Mouse (Mus musculus): Measurements from ENCODE around the gene Slc4a5.

DNA sequence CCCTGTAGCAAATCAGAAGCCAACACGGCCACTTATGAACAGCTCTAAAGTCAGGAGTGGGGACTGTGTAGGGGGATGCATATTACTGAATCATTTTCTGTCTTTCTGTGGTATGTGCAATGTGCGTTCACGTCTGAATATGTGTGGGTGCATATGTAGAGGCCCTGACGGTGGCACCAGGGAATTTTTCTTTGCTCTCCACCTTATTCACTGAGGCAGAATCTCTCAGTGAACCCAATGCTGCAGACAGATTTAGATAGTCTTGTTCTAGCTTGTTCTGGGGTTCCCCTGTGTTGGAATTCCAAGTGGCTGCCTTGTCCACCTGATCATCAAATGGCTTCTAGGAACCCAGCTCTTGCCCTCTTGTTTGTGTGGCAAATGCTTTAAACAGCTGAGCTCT lies 48.0 kb downstream of the Slc4a5 start:
- TF ChIP-seq POLR2A (IDR thresholded peaks at IDR 0.05; ENCODE audit: extremely low read depth, insufficient read depth, low read length) (no peak), CTCF (IDR thresholded peaks at IDR 0.05; ENCODE audit: extremely low read depth, insufficient read depth, low read length) (no peak)
